Mouse (Mus musculus) induced T-regulatory cell, adult 2 months (primary cell): ENCODE measurements around the gene Slc4a10.

Experiments
- DNase-seq: peaks from one replicate; pipeline ENCODE4 v3.0.0-alpha.2; 2012; ENCODE audit warnings: low read depth

Slc4a10 gene

DNA sequence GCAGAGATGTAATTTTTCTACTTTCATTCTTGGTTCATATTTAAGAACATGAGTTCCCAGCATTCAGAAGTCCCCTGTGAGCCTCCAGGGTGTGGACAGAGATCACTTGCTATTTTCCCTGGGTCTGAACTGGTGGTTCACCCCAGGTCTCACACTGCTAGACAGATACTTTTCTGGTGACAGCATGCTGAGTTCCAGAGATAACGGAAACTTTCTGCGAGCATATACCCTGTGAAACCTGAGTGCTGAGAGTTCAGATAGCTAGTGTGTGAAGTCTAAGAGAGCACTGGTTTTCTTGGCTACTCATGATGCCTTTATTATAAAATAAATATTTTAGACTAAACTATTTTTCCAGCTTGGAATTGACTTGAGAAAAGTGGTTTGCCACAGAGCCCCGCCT, 232.5 kb downstream of the Slc4a10 start:
- DNase-seq, result no peak

- no peak for DNase-seq
Observed at GRCm38 (mm10) chr2:62279777-62280176, 233.5 kb downstream of the Slc4a10 start.

GRCm38 (mm10) chr2:62285026-62285425, 238.8 kb downstream of the Slc4a10 start:
- DNase-seq, result no peak

DNA sequence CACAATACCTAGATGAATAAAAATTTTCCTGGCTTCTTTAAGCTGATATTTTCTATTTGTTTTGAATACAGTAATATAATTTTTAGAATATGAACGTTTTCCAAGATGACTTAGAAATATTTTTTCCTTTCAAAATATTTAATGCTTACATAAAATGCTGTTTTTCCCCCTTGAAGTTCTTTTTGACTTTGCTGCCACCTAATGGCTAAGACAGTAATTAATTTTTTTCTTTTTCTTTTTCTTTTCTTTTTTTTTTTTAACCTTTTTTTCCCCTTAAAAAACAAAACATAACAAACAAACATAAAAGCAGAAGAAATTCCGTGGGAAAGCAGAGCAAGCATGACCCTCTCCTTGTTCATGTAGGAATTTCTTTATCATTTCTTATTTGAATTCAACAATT, 239.6 kb downstream of the Slc4a10 start:
- peak; percentile 33 for DNase-seq

GRCm38 (mm10) chr2:62287532-62287931, 241.3 kb downstream of the Slc4a10 start:
- DNase-seq, result no peak

- DNase-seq, result peak; percentile 12
Observed at GRCm38 (mm10) chr2:62293846-62294245, 247.6 kb downstream of the Slc4a10 start.

GRCm38 (mm10) chr2:62301716-62302115, 255.5 kb downstream of the Slc4a10 start:
- DNase-seq, result no peak

GRCm38 (mm10) chr2:62306978-62307377, 260.7 kb downstream of the Slc4a10 start:
- no peak for DNase-seq

DNA sequence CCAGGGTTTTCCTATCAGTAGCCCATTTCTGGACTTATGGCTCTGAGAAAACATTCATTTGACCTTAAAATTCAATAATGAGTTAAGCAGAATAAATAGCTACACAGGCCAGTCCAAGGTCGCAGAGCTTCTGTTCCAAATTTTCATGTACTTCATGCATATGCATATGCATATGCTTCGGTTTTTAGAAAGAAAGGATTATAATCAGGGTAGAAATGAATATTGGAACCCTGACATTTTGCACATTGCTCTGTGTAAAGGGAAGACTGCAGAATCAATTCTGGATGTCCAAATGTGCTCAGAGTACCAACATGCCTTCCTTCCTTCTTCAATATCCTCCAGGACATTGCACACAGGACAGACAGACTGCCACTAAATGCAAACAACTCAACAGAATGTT, 261.2 kb downstream of the Slc4a10 start:
- DNase-seq, result no peak

GRCm38 (mm10) chr2:62316930-62317329, 270.7 kb downstream of the Slc4a10 start:
- no peak for DNase-seq

- DNase-seq, result no peak
Observed at GRCm38 (mm10) chr2:62319489-62319888, 273.2 kb downstream of the Slc4a10 start.

DNA sequence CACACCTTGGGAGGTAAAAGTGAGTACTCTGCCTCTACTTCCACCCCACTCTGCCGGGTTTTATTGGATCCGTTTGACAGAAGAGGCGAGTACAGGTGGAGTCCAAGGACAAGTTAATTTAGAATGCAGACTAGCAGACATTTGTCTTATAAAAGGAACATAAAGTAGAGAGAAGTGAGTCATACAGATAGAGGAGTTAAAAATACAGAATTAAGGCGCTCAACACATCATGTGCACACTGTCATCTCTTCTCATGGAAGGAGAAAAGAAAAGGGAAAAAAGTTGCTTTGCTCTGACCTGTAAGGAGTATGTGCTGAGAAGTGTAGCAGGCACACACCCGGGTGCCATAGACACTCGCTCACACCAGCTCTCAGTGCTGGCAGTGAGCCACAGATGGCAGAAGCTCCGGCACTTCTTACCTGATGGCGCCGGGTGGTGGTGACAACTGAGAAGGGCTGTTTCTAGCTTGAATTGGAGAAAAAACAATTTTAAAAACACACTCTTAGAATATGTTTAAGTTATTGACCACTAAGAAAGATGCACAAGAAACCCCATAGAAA, 276.9 kb downstream of the Slc4a10 start:
- DNase-seq, result no peak

DNA sequence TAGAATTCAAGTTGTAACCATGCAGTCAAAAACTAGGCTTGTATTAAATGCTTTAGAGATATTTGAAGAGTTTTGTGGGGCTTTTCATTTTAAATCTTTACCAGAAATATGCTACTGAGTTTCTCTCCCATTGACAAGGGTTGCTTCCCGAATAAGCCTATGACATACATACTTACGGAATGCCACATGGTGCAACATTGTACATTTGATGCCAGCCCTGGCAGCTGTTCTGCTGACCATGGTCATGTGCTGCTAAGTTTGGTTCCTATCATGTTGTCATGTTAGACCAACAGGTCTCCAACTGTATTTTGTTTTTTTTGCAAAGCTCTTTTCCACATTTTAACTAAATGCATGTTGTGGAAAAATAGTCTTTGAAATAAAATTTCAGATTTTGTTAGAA, 279.1 kb downstream of the Slc4a10 start:
- no peak for DNase-seq

GRCm38 (mm10) chr2:62331913-62332312, 285.7 kb downstream of the Slc4a10 start:
- peak; percentile 51 for DNase-seq

DNA sequence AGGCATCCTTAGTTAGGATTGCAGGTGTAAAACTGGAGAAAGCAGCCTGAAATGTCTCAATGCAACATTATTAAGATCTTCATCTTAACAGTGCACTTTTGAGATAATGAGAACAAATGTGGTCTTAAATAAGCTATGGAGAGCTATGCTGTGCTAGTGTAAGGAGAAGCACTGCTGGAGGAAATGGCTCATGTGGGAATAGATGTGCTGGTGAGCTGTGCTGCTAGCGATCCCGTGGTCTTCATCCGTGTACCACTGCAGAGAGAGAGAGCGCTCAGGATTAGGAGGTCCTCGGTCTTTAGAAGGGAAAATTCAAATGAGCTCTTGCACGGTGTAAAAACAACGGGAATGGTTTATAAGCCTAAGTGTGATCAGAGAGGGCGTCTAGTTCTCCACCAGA, 286.2 kb downstream of the Slc4a10 start:
- DNase-seq, result peak; percentile 21

DNA sequence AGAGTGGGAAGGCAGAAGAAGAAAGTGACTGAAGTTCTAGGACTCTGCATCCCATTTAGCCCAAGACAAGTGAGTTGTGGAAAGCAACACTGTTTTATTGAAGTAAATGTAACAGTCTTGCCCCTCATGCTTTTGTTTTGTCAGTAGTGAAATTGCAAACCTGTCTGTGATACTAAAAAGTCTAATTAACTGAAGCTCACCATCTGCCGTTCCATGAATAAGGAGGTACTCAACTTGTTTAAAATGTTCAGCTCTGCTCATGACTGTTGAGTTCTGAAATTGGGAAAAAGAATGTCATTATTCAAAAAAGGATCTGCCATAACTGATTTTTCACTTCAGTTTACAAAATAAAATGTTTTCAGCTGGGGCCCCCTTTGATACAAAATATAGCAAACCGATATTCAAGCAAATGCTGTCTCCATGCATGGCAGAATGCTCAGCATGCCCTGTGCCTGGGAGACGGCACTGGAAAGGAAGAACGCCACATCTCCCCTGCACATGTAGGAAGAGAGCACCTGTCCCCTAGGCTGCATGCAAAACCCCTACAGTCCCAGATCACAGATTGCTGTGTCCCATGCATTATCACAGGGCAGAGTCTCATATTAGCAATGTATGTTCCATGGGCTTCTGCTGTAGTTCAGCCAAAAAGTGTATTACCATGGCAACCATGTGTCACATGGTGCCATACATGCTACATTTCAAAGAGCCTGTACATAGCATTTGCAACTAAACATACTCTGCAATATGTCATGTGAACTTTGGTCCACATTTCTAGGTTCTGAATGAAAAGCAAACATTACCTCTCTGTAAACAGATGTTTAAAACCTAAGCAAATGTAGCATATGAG, 288.4 kb downstream of the Slc4a10 start:
- no peak for DNase-seq

- no peak for DNase-seq
Observed at GRCm38 (mm10) chr2:62337086-62337485, 290.8 kb downstream of the Slc4a10 start.

GRCm38 (mm10) chr2:62339222-62339944, 293.1 kb downstream of the Slc4a10 start:
- no peak for DNase-seq

DNA sequence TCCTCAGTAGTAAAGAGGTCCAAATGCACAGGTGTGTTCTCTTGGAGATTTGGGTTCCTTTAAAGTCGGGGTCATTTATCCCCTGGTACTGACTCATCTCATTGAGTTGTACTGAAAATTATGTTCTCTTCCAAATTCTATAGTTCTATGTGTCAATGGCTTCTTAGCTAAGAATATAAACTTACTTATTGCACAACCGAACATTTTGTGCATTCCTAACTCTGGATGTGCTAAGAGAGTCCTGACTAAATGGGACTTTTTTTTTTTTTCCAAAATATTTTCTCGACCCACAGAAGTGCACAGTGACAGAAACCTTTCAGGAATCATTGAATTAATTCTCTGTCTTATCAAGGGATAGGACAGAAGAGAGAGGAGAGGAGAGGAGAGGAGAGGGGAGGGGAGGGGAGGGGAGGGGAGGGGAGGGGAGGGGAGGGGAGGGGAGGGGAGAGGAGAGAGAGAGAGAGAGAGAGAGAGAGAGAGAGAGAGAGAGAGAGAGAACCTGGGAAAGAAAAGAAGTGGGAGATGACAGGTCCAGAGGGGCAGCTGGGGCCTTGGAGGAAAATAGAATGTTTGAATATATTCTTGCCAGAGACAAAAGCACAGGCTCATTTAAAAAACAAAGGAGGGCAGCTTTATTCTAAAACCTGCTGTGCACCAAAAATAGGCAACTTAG, 294.9 kb downstream of the Slc4a10 start:
- DNase-seq, result no peak

- DNase-seq, result no peak
Observed at GRCm38 (mm10) chr2:62341734-62342128, 295.5 kb downstream of the Slc4a10 start.

DNA sequence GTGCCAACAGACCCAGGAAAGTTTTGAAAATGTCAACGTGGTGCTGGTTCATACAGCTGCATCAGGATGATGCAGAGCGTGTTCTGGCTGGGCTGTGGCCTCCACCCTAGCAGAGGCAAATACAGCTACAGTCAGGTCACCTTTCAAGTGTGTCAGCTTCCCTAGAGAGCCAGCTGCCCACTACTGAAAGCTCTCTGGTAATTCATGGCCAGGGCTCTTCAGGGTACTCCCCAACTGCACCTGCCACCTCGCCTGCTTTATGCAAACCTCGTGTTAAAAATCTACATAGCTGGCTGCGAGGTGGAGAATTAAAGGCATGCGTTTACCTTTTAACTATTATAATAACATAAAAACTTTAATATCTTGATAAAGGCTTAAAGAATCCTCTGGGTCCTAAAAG, 298.1 kb downstream of the Slc4a10 start:
- DNase-seq, result no peak

DNA sequence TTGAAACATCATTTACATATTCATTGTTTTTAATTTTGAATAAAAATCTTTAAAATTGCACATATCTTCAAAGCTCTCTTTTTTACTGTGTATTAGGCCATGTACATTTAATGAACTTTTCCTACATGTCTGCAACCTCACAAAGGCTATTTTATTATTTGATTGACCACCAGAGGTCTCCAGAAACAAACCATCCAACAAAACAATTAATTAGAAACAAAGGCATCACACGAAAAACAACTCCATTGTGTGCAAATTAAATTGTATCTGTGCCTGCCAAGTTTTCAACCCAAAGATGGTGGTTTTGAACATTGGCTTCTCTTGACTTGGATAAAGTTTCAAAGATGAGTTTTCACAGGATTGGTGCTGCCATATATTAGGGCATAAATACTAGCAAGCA, 300.5 kb downstream of the Slc4a10 start:
- peak; percentile 47 for DNase-seq

DNA sequence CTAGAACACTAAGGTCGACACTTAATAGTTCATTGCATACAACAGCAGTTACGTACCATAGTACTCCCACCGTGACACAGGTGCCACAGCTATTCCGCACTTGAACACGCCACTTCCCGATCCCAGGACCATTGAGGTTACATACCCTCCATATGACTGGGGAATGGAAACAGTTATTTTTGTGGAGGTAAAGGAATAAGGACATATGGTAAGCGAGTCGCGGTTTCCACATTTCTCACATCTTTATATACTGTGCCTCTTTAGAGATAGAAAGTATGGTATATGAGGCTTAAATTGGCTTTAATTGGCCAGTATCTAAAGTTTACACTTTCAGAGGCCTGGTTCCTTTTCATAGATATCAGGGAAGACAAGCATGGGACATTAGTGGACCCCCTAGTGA, 301.5 kb downstream of the Slc4a10 start:
- DNase-seq, result no peak
